Mouse (Mus musculus) CH12.LX (cell line): ENCODE results near the gene Pde6b. TPM values are rescaled to one million over a fixed set of nuclear protein-coding genes. Genes with fewer than 3 reads are reported as not detected.

Source experiments
- DNase-seq: peaks from one replicate; pipeline ENCODE4 v3.0.0-alpha.2; 2013; ENCODE audit errors: extremely low read depth
- H3K27ac ChIP-seq: 2 replicates; pipeline ENCODE4 v1.5.1; 2012; ENCODE audit warnings: low read depth, mild to moderate bottlenecking, control low read depth, moderate library complexity; ENCODE audit not compliant: insufficient read depth
- H3K27me3 ChIP-seq: replicated peaks from 2 replicates; pipeline ENCODE3; 2012; ENCODE audit warnings: inconsistent platforms
- H3K36me3 ChIP-seq, 2 experiments: replicated peaks in 1 of 2; 2 replicates each; pipeline versions ENCODE3 to v1.6.1; 2012; ENCODE audit warnings: inconsistent platforms in 1 of 2, low read length in 1 of 2, mild to moderate bottlenecking in 1 of 2, mixed read lengths in 1 of 2, moderate library complexity in 1 of 2; ENCODE audit not compliant: control insufficient read depth in 1 of 2, insufficient read depth in 1 of 2
- H3K4me1 ChIP-seq, 2 experiments: 2 replicates each; pipeline ENCODE4 v1.6.1; 2012; ENCODE audit warnings: inconsistent platforms in 1 of 2, moderate library complexity in 1 of 2; ENCODE audit not compliant: insufficient read depth in 2 of 2, control insufficient read depth in 1 of 2
- H3K4me2 ChIP-seq: 2 replicates; pipeline ENCODE4 v1.6.1; 2012; ENCODE audit warnings: low read depth, mild to moderate bottlenecking, control low read depth; ENCODE audit not compliant: poor library complexity, insufficient read depth, severe bottlenecking
- H3K4me3 ChIP-seq, 3 experiments: fragments of 150-350 bp in 1 of 3; sonication (generic) in 1 of 3; replicated peaks in 1 of 3; 2 replicates each; pipeline versions ENCODE3 to v1.5.1; 2011 to 2012; ENCODE audit warnings: low read depth in 2 of 3, low read length in 2 of 3, mild to moderate bottlenecking in 2 of 3, moderate library complexity in 2 of 3, control low read depth in 1 of 3, improper control_type of control experiment in 1 of 3, inconsistent platforms in 1 of 3, mixed read lengths in 1 of 3; ENCODE audit not compliant: poor library complexity in 1 of 3
- H3K79me2 ChIP-seq: replicated peaks from 2 replicates; pipeline ENCODE4 v1.6.1; 2012; ENCODE audit warnings: mild to moderate bottlenecking, moderate library complexity; ENCODE audit not compliant: control insufficient read depth, poor library complexity, insufficient read depth, severe bottlenecking; ENCODE audit errors: extremely low read depth
- H3K9ac ChIP-seq: 2 replicates; pipeline ENCODE4 v1.6.1; 2012; ENCODE audit warnings: low read depth, mild to moderate bottlenecking, control low read depth, moderate library complexity; ENCODE audit not compliant: insufficient read depth
- H3K9me3 ChIP-seq: replicated peaks from 2 replicates; pipeline ENCODE3; 2012; ENCODE audit warnings: low read length, inconsistent platforms, mixed read lengths
- CHD1 ChIP-seq: IDR thresholded peaks from 2 replicates; pipeline ENCODE4 v1.6.1; 2012; ENCODE audit warnings: low read depth, low read length, improper control_type of control experiment, inconsistent platforms
- ELF1 ChIP-seq: IDR thresholded peaks from 2 replicates; pipeline ENCODE4 v1.6.1; 2014; ENCODE audit warnings: low read depth, mild to moderate bottlenecking, inconsistent platforms, low read length, improper control_type of control experiment
- HCFC1 ChIP-seq: IDR thresholded peaks from 2 replicates; pipeline ENCODE4 v1.6.1; 2012; ENCODE audit warnings: low read depth, mild to moderate bottlenecking, inconsistent platforms, low read length, improper control_type of control experiment
- KAT2A ChIP-seq: IDR thresholded peaks from 2 replicates; pipeline ENCODE4 v1.6.1; 2012; ENCODE audit warnings: low read length, improper control_type of control experiment, inconsistent platforms; ENCODE audit not compliant: insufficient replicate concordance
- MAFK ChIP-seq: IDR thresholded peaks from 2 replicates; pipeline ENCODE4 v1.6.1; 2011; ENCODE audit warnings: low read length, improper control_type of control experiment; ENCODE audit not compliant: insufficient replicate concordance
- MAX ChIP-seq: IDR thresholded peaks from 2 replicates; pipeline ENCODE4 v1.6.1; 2011; ENCODE audit warnings: low read length, improper control_type of control experiment
- MAZ ChIP-seq: IDR thresholded peaks from 2 replicates; pipeline ENCODE4 v1.6.1; 2012; ENCODE audit warnings: low read depth, mild to moderate bottlenecking, inconsistent platforms, low read length, improper control_type of control experiment, moderate library complexity
- MEF2A ChIP-seq: IDR thresholded peaks from 2 replicates; pipeline ENCODE4 v1.6.1; 2014; ENCODE audit warnings: low read depth, mild to moderate bottlenecking, inconsistent platforms, low read length, improper control_type of control experiment, borderline replicate concordance
- MXI1 ChIP-seq: IDR thresholded peaks from 2 replicates; pipeline ENCODE4 v1.6.1; 2011; ENCODE audit warnings: mild to moderate bottlenecking, low read depth, low read length, improper control_type of control experiment
- MYC ChIP-seq: IDR thresholded peaks from 2 replicates; pipeline ENCODE4 v1.6.1; 2011; ENCODE audit warnings: low read depth, mild to moderate bottlenecking, improper control_type of control experiment, low read length
- NELFE ChIP-seq: IDR thresholded peaks from 2 replicates; pipeline ENCODE4 v1.6.1; 2011; ENCODE audit warnings: low read depth, low read length, improper control_type of control experiment
- POLR2A ChIP-seq: IDR thresholded peaks from 2 replicates; pipeline ENCODE4 v1.6.1; 2011; ENCODE audit warnings: low read depth, mild to moderate bottlenecking, improper control_type of control experiment, low read length
- RAD21 ChIP-seq: IDR thresholded peaks from 2 replicates; pipeline ENCODE4 v1.6.1; 2011; ENCODE audit warnings: low read depth, mild to moderate bottlenecking, low read length, improper control_type of control experiment, moderate library complexity
- SMC3 ChIP-seq: IDR thresholded peaks from 2 replicates; pipeline ENCODE4 v1.6.1; 2011; ENCODE audit warnings: low read depth, low read length, improper control_type of control experiment
- TBP ChIP-seq: conservative IDR thresholded peaks from 2 replicates; pipeline ENCODE4 v1.6.1; 2011; ENCODE audit warnings: low read depth, low read length, improper control_type of control experiment
- TCF12 ChIP-seq: IDR thresholded peaks from 2 replicates; pipeline ENCODE4 v1.6.1; 2014; ENCODE audit warnings: low read depth, mild to moderate bottlenecking, inconsistent platforms, low read length, improper control_type of control experiment
- UBTF ChIP-seq: IDR thresholded peaks from 2 replicates; pipeline ENCODE4 v1.6.1; 2012; ENCODE audit warnings: low read depth, mild to moderate bottlenecking, inconsistent platforms, low read length, improper control_type of control experiment, moderate library complexity
- USF1 ChIP-seq: IDR thresholded peaks from 2 replicates; pipeline ENCODE4 v1.6.1; 2014; ENCODE audit warnings: low read depth, mild to moderate bottlenecking, inconsistent platforms, low read length, improper control_type of control experiment
- ZC3H11A ChIP-seq: IDR thresholded peaks from 2 replicates; pipeline ENCODE4 v1.6.1; 2012; ENCODE audit warnings: low read depth, mild to moderate bottlenecking, inconsistent platforms, low read length, improper control_type of control experiment
- ZMIZ1 ChIP-seq: IDR thresholded peaks from 2 replicates; pipeline ENCODE4 v1.6.1; 2012; ENCODE audit warnings: low read depth, mild to moderate bottlenecking, inconsistent platforms, low read length, improper control_type of control experiment
- dilution Hi-C: fragments of 300-500 bp; cut with MboI; formaldehyde crosslinking; loops from 2 replicates; pipeline ENCODE4 v1.14.3; 2020; ENCODE audit warnings: low sequenced_read_pairs; ENCODE audit not compliant: extremely low pct_unique_long_range_greater_than_20kb, extremely low pct_ligation_motif_present
- in situ Hi-C: fragments of 300-500 bp; cut with MboI; formaldehyde crosslinking; loops from 3 replicates; pipeline ENCODE4 v1.14.3; 2019; ENCODE audit warnings: low sequenced_read_pairs, low pct_ligation_motif_present, low pct_unique_long_range_greater_than_20kb, mixed read lengths
- polyA plus RNA-seq: library from polyadenylated mRNA; unstranded; fragments of >175 nt; gene quantifications from 2 replicates; pipeline ENCODE4 v1.2.1, GENCODE M21; 2012; ENCODE audit warnings: low read depth; ENCODE audit not compliant: insufficient read length
- total RNA-seq, 2 experiments: library from RNA; depleted of rRNA; stranded (reverse); fragments of 300-350 nt in 1 of 2; fragments of >200 nt in 1 of 2; gene quantifications; 2 replicates each; pipeline ENCODE4 v1.2.3; 2012 to 2014

The Pde6b gene
- total and polyA plus RNA-seq, 3 experiments = 0.11 TPM; not detected in 2

GRCm38 (mm10) chr5:108366984-108367841, 21.0 kb upstream of the Pde6b start:
- TF ChIP-seq POLR2A = no peak
- no peak for TF ChIP-seq MAZ
- no peak for TF ChIP-seq TCF12
- TF ChIP-seq RAD21 = no peak
- no peak for TF ChIP-seq ZMIZ1
- TF ChIP-seq SMC3 = no peak
- no peak for TF ChIP-seq TBP
- TF ChIP-seq USF1 = no peak
- no peak for TF ChIP-seq MXI1
- TF ChIP-seq MYC = no peak
- TF ChIP-seq ELF1 = no peak
- TF ChIP-seq MAFK = no peak
- no peak for TF ChIP-seq MEF2A
- TF ChIP-seq ZC3H11A = no peak
- no peak for TF ChIP-seq UBTF
- TF ChIP-seq MAX = no peak
- no peak for TF ChIP-seq HCFC1
- TF ChIP-seq NELFE = no peak
- TF ChIP-seq CHD1 = no peak
- no peak for TF ChIP-seq KAT2A
- no peaks in the 10 kb centered on the region for H3K79me2 ChIP-seq
- H3K27ac ChIP-seq = no peak overlapping the region
- dilution Hi-C loops (no loop called here), in situ Hi-C loops (no loop called here)
- DNase-seq = no peak
- H3K36me3 ChIP-seq = no peaks in the 10 kb centered on the region
- H3K4me2 ChIP-seq = peak overlapping the region; percentile 55
- H3K4me1 ChIP-seq = no peaks in the 10 kb centered on the region
- peaks cover 21% of the 10 kb centered on the region for H3K9me3 ChIP-seq
- H3K27me3 ChIP-seq = peaks cover 12% of the 10 kb centered on the region
- no peak overlapping the region for H3K9ac ChIP-seq
- no peak overlapping the region for H3K4me3 ChIP-seq

- dilution Hi-C loops = no loop called here
- no peak within 1 kb of the TSS for H3K4me3 ChIP-seq
- H3K27me3 ChIP-seq = peaks cover 12% of the 10 kb centered on the region
Observed at GRCm38 (mm10) chr5:108367871-108368332, 20.3 kb upstream of the Pde6b start, which contains the start of gene Gm42517. TSS of gene Gm42517 (minus strand) at chr5:108367922.

More at GRCm38 (mm10) chr5:108367871-108368332, 20.3 kb upstream of the Pde6b start, which contains the start of gene Gm42517:
- no peak within 1 kb of the TSS for H3K9ac ChIP-seq
- no peak for TF ChIP-seq MAZ
- TF ChIP-seq, all 38 proteins: peak for 0
- H3K27ac ChIP-seq = no peak within 1 kb of the TSS
- H3K4me2 ChIP-seq = peak within 1 kb of the TSS; percentile 55
- peaks cover 0 to under 1% of the 10 kb centered on the region in 2 experiments; a peak in 1 of 4 replicates for H3K4me1 ChIP-seq
- H3K9me3 ChIP-seq = peaks cover 21% of the 10 kb centered on the region
- no peaks in the 10 kb centered on the region for H3K79me2 ChIP-seq
- in situ Hi-C loops = no loop called here
- H3K36me3 ChIP-seq = no peaks in the 10 kb centered on the region
- DNase-seq = no peak
